Mouse (Mus musculus): ENCODE data around the gene Mfap4. TPM values are rescaled to one million over a fixed set of nuclear protein-coding genes. Genes with fewer than 3 reads are reported as not detected.

Gene Mfap4
- total and polyA plus RNA-seq, 3 experiments, result not detected

DNA sequence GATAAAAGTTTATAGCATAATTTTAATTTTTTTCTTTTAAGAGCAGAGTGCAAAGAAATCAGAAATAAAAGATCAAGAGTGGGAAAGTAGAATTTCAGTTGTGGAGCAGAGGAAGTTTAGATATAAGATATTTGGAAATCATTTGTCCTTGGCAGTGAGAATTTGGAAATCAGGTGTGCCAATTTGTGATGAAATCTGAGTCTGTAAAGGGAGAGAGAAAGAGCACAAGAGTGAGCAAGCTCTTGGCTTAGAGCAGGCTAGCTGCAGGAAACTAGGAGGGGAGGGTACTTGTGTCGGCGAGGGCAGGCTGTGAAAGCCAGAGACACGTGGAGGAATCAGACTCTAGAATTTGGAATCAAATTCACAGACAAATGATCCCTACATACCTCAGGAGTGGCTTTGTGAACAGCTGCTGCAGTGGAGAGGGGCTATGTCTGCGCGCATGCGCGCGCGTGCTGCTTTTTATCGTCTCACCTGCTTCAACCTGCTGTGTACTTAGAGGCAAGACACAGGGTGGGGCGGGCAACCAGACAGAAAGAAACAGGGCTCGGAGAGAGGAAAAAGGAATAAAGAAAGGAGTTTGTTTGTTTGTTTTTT, 8.3 kb upstream of the Mfap4 start:
- no peaks in the 10 kb centered on the region for H3K9me3 ChIP-seq (replicated peaks; ENCODE audit: low read length)
- no peak for TF ChIP-seq SIN3A (IDR thresholded peaks at IDR 0.05; ENCODE audit: low read length)
- no peak for TF ChIP-seq RAD21 (IDR thresholded peaks at IDR 0.05; ENCODE audit: low read depth, low read length)
- no peak for TF ChIP-seq POLR2AphosphoS2 (IDR thresholded peaks at IDR 0.05; ENCODE audit: low read depth, low read length)
- TF ChIP-seq TBP (conservative IDR thresholded peaks at IDR 0.05; ENCODE audit: low read depth, low read length), result no peak
- TF ChIP-seq USF1 (IDR thresholded peaks at IDR 0.05; ENCODE audit: low read depth, low read length), result no peak
- TF ChIP-seq JUN (IDR thresholded peaks at IDR 0.05; ENCODE audit: insufficient read depth, low read depth, low read length), result no peak
- no peak for TF ChIP-seq MAZ (IDR thresholded peaks at IDR 0.05; ENCODE audit: low read depth, low read length)
- no peak for TF ChIP-seq MAFK (IDR thresholded peaks at IDR 0.05; ENCODE audit: insufficient replicate concordance, low read length)
- no peak for TF ChIP-seq NELFE (IDR thresholded peaks at IDR 0.05; ENCODE audit: low read depth, low read length)
- TF ChIP-seq CHD2 (IDR thresholded peaks at IDR 0.05; ENCODE audit: low read length), result no peak
- TF ChIP-seq MAX (IDR thresholded peaks at IDR 0.05; ENCODE audit: low read length), result no peak
- no peak for TF ChIP-seq UBTF (IDR thresholded peaks at IDR 0.05; ENCODE audit: low read depth, low read length)
- no peak for TF ChIP-seq IRF4 (IDR thresholded peaks at IDR 0.05; ENCODE audit: low read depth, low read length)
- no peak for TF ChIP-seq ZNF384 (IDR thresholded peaks at IDR 0.05; ENCODE audit: low read depth, low read length)
- H3K9ac ChIP-seq (ENCODE audit: insufficient read depth, low read depth), result no peak overlapping the region
- no peaks in the 10 kb centered on the region for H3K36me3 ChIP-seq (replicated peaks in 1 of 2; ENCODE audit: control insufficient read depth in 1 of 2, insufficient read depth in 1 of 2, low read length in 1 of 2)
- H3K4me3 ChIP-seq (replicated peaks in 1 of 3; ENCODE audit: low read depth in 2 of 3, low read length in 2 of 3, poor library complexity in 1 of 3), result no peak overlapping the region
- no peaks in the 10 kb centered on the region for H3K79me2 ChIP-seq (replicated peaks; ENCODE audit: control insufficient read depth, extremely low read depth, insufficient read depth, poor library complexity, severe bottlenecking)
- H3K4me1 ChIP-seq (ENCODE audit: control insufficient read depth in 1 of 2, insufficient read depth in 2 of 2), result no peaks in the 10 kb centered on the region
- H3K4me2 ChIP-seq (ENCODE audit: insufficient read depth, low read depth, poor library complexity, severe bottlenecking), result no peak overlapping the region
- peaks cover 30% of the 10 kb centered on the region for H3K27me3 ChIP-seq (replicated peaks)
- in situ Hi-C loops (cut with MboI; ENCODE audit: low pct_ligation_motif_present, low pct_unique_long_range_greater_than_20kb, low sequenced_read_pairs), result no loop called here
- H3K27ac ChIP-seq (ENCODE audit: insufficient read depth, low read depth), result no peak overlapping the region
- dilution Hi-C loops (cut with MboI; ENCODE audit: extremely low pct_ligation_motif_present, extremely low pct_unique_long_range_greater_than_20kb, low sequenced_read_pairs), result no loop called here
- no peak for DNase-seq (ENCODE audit: extremely low read depth)

DNA sequence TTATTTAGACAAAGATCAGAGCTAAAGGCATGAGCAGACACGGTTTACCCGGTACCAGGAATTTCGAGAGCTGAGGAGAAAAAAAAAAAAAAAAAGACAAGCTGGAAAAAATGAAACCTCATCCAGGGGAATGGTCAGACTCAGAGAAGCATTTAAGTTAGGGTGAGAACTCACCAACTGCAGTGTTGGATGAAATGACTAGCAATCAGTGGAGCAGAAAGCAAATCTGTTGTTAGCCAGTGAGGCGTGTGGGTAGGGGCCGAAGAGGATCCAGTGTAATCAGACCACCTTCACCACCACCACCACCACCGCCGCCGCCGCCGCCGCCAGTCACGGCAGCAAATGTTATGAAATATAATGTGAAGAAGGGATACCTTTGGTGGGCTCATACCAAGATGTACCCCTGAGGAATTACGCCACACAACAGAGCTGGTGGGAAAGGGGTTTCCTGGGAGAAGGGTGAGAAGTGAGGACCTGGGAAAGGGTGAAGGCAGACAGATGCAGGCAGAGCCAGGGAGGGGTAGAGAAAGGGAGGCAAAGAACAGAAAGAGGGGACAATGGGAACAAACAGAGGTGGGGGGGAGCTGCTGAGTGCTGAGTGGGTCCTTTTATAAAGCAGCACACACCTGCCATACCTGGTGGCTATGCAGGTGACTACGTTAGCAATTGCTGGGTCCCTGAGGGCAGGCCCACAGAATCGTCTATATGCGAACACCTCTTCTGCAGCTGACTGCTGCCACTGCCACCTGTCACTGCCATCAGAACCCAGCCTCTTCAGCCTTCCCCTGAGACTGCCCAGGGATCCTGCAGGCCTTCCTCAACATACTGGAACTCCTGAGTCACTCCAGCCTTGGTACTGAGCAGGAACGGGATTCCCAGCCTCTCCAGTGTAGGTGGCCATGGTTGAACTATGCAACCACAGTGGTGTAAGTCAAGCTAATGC, 7.4 kb upstream of the Mfap4 start:
- Histone ChIP-seq H3K36me3 (replicated peaks in 1 of 2; ENCODE audit: control insufficient read depth in 1 of 2, insufficient read depth in 1 of 2, low read length in 1 of 2) (no peaks in the 10 kb centered on the region), H3K4me2 (ENCODE audit: insufficient read depth, low read depth, poor library complexity, severe bottlenecking) (no peak overlapping the region), H3K27ac (ENCODE audit: insufficient read depth, low read depth) (no peak overlapping the region), H3K4me3 (replicated peaks in 1 of 3; ENCODE audit: low read depth in 2 of 3, low read length in 2 of 3, poor library complexity in 1 of 3) (no peak overlapping the region), H3K9me3 (replicated peaks; ENCODE audit: low read length) (no peaks in the 10 kb centered on the region), H3K79me2 (replicated peaks; ENCODE audit: control insufficient read depth, extremely low read depth, insufficient read depth, poor library complexity, severe bottlenecking) (no peaks in the 10 kb centered on the region), H3K27me3 (replicated peaks) (peaks cover 30% of the 10 kb centered on the region), H3K9ac (ENCODE audit: insufficient read depth, low read depth) (no peak overlapping the region), H3K4me1 (ENCODE audit: control insufficient read depth in 1 of 2, insufficient read depth in 2 of 2) (no peaks in the 10 kb centered on the region)
- no peak for DNase-seq (ENCODE audit: extremely low read depth)
- in situ Hi-C loops (cut with MboI; ENCODE audit: low pct_ligation_motif_present, low pct_unique_long_range_greater_than_20kb, low sequenced_read_pairs), result no loop called here
- TF ChIP-seq ZC3H11A (IDR thresholded peaks at IDR 0.05; ENCODE audit: low read depth, low read length) (no peak), NELFE (IDR thresholded peaks at IDR 0.05; ENCODE audit: low read depth, low read length) (no peak), E2F4 (IDR thresholded peaks at IDR 0.05; ENCODE audit: insufficient replicate concordance, low read depth, low read length) (no peak), USF1 (IDR thresholded peaks at IDR 0.05; ENCODE audit: low read depth, low read length) (no peak), USF2 (conservative IDR thresholded peaks at IDR 0.05; ENCODE audit: low read depth, low read length) (no peak), SIN3A (IDR thresholded peaks at IDR 0.05; ENCODE audit: low read length) (no peak), MAFK (IDR thresholded peaks at IDR 0.05; ENCODE audit: insufficient replicate concordance, low read length) (no peak), MEF2A (IDR thresholded peaks at IDR 0.05; ENCODE audit: borderline replicate concordance, low read depth, low read length) (no peak), CHD2 (IDR thresholded peaks at IDR 0.05; ENCODE audit: low read length) (no peak), GABPA (IDR thresholded peaks at IDR 0.05; ENCODE audit: insufficient replicate concordance, low read depth, low read length) (no peak), ELF1 (IDR thresholded peaks at IDR 0.05; ENCODE audit: low read depth, low read length) (no peak), TCF12 (IDR thresholded peaks at IDR 0.05; ENCODE audit: low read depth, low read length) (no peak), ETS1 (conservative IDR thresholded peaks at IDR 0.05; ENCODE audit: low read depth, low read length) (no peak), MXI1 (IDR thresholded peaks at IDR 0.05; ENCODE audit: low read depth, low read length) (no peak), ZKSCAN1 (IDR thresholded peaks at IDR 0.05; ENCODE audit: borderline replicate concordance, low read depth, low read length) (no peak), KAT2A (IDR thresholded peaks at IDR 0.05; ENCODE audit: insufficient replicate concordance, low read length) (no peak), MAZ (IDR thresholded peaks at IDR 0.05; ENCODE audit: low read depth, low read length) (no peak), MYC (IDR thresholded peaks at IDR 0.05; ENCODE audit: low read depth, low read length) (no peak), MAX (IDR thresholded peaks at IDR 0.05; ENCODE audit: low read length) (no peak), RCOR1 (conservative IDR thresholded peaks at IDR 0.05; ENCODE audit: low read depth, low read length) (no peak)
- dilution Hi-C loops (cut with MboI; ENCODE audit: extremely low pct_ligation_motif_present, extremely low pct_unique_long_range_greater_than_20kb, low sequenced_read_pairs), result no loop called here
